Mouse (Mus musculus) c-Kit-positive CD71-negative TER-119-negative erythroid progenitor cells, embryonic 14.5 days (primary cell): ENCODE measurements around the gene Arhgap6.
"Not testable (repeated sequence)": the region's sequence is repeated elsewhere in the genome, so short reads cannot be mapped to it uniquely, and the experiment has no call there.

Source experiments
- DNase-seq: peaks from one replicate; pipeline ENCODE4 v3.0.0-alpha.2; 2013; ENCODE audit warnings: low read depth

Arhgap6 gene

GRCm38 (mm10) chrX:169308559-169308958 lies 513.7 kb downstream of the Arhgap6 start:
- DNase-seq: no peak

GRCm38 (mm10) chrX:169319066-169319760 lies 524.3 kb downstream of the Arhgap6 start:
- no peak for DNase-seq

- DNase-seq: peak; percentile 71
Measured at GRCm38 (mm10) chrX:169319945-169320667, 525.2 kb downstream of the Arhgap6 start, which contains the start of gene Hccs. TSS of gene Hccs (minus strand) at chrX:169320372.

- DNase-seq: not testable (repeated sequence)
Measured at GRCm38 (mm10) chrX:169320668-169321005, 525.7 kb downstream of the Arhgap6 start.

- no peak for DNase-seq
Measured at GRCm38 (mm10) chrX:169325929-169326595, 531.2 kb downstream of the Arhgap6 start.

GRCm38 (mm10) chrX:169332264-169332663 lies 537.4 kb downstream of the Arhgap6 start:
- no peak for DNase-seq

GRCm38 (mm10) chrX:169337559-169337958 lies 542.7 kb downstream of the Arhgap6 start:
- no peak for DNase-seq

- no peak for DNase-seq
Measured at GRCm38 (mm10) chrX:169338213-169338612, 543.3 kb downstream of the Arhgap6 start.
